Mouse (Mus musculus): Measurements from ENCODE around the gene Samd5.

Gene Samd5

GRCm38 (mm10) chr10:9643531-9643930 is 31.5 kb downstream of the Samd5 start:
- H3K27me3 ChIP-seq (ENCODE audit: insufficient read depth, low read length) = no peaks in the 10 kb centered on the region
- TF ChIP-seq NANOG (IDR thresholded peaks at IDR 0.05; ENCODE audit: borderline replicate concordance, low read length) (no peak), POU5F1 (IDR thresholded peaks at IDR 0.05; ENCODE audit: borderline replicate concordance, low read length) (no peak), CTCF (conservative IDR thresholded peaks at IDR 0.05; ENCODE audit: low read length) (no peak)
- H3K36me3 ChIP-seq (ENCODE audit: insufficient read depth, low read length) = no peaks in the 10 kb centered on the region
- no peak overlapping the region for H3K4me3 ChIP-seq (replicated peaks; ENCODE audit: low read length)
- H3K9me3 ChIP-seq (ENCODE audit: low read length) = no peaks in the 10 kb centered on the region
- H3K4me1 ChIP-seq (replicated peaks; ENCODE audit: low read depth, low read length) = no peaks in the 10 kb centered on the region

- Histone ChIP-seq H3K36me3 (ENCODE audit: insufficient read depth, low read length) (no peaks in the 10 kb centered on the region), H3K27me3 (ENCODE audit: insufficient read depth, low read length) (no peaks in the 10 kb centered on the region), H3K4me3 (replicated peaks; ENCODE audit: low read length) (no peak overlapping the region), H3K4me1 (replicated peaks; ENCODE audit: low read depth, low read length) (no peaks in the 10 kb centered on the region), H3K9me3 (ENCODE audit: low read length) (no peaks in the 10 kb centered on the region)
- no peak for TF ChIP-seq CTCF (conservative IDR thresholded peaks at IDR 0.05; ENCODE audit: low read length)
- no peak for TF ChIP-seq POU5F1 (IDR thresholded peaks at IDR 0.05; ENCODE audit: borderline replicate concordance, low read length)
- TF ChIP-seq NANOG (IDR thresholded peaks at IDR 0.05; ENCODE audit: borderline replicate concordance, low read length) = no peak
Observed at GRCm38 (mm10) chr10:9642077-9642476, 32.9 kb downstream of the Samd5 start.

DNA sequence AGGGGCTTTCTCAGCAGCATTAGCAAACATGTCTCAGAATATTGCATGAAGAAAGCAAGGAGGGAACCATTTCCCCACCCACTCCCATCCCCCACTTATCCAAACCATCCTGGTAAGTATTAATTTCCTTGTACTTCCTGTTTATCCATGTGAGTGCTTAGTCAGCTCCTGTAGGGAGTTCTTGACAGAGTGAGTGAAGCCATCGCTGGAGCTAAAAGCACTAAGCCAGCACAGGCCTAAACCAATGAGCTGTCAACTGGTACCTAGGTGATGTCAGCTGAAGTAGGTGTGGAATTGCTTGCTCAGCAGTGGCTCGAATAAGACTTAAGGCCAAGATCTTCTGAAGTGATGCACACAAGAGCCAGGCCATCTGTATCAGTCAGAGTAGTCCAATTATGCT is 34.3 kb downstream of the Samd5 start:
- TF ChIP-seq POU5F1 (IDR thresholded peaks at IDR 0.05; ENCODE audit: borderline replicate concordance, low read length) (no peak), NANOG (IDR thresholded peaks at IDR 0.05; ENCODE audit: borderline replicate concordance, low read length) (no peak), CTCF (conservative IDR thresholded peaks at IDR 0.05; ENCODE audit: low read length) (no peak)
- H3K9me3 ChIP-seq (ENCODE audit: low read length) = no peaks in the 10 kb centered on the region

GRCm38 (mm10) chr10:9640056-9640455 is 35.0 kb downstream of the Samd5 start:
- Histone ChIP-seq H3K27me3 (ENCODE audit: insufficient read depth, low read length) (no peaks in the 10 kb centered on the region), H3K36me3 (ENCODE audit: insufficient read depth, low read length) (no peaks in the 10 kb centered on the region), H3K4me3 (replicated peaks; ENCODE audit: low read length) (no peak overlapping the region), H3K4me1 (replicated peaks; ENCODE audit: low read depth, low read length) (no peaks in the 10 kb centered on the region), H3K9me3 (ENCODE audit: low read length) (no peaks in the 10 kb centered on the region)
- TF ChIP-seq NANOG (IDR thresholded peaks at IDR 0.05; ENCODE audit: borderline replicate concordance, low read length) = no peak
- no peak for TF ChIP-seq CTCF (conservative IDR thresholded peaks at IDR 0.05; ENCODE audit: low read length)
- TF ChIP-seq POU5F1 (IDR thresholded peaks at IDR 0.05; ENCODE audit: borderline replicate concordance, low read length) = no peak

More for the DNA sequence above, 34.3 kb downstream of the Samd5 start:
- no peaks in the 10 kb centered on the region for H3K27me3 ChIP-seq (ENCODE audit: insufficient read depth, low read length)
- H3K4me1 ChIP-seq (replicated peaks; ENCODE audit: low read depth, low read length) = no peaks in the 10 kb centered on the region
- H3K4me3 ChIP-seq (replicated peaks; ENCODE audit: low read length) = no peak overlapping the region
- H3K36me3 ChIP-seq (ENCODE audit: insufficient read depth, low read length) = no peaks in the 10 kb centered on the region

DNA sequence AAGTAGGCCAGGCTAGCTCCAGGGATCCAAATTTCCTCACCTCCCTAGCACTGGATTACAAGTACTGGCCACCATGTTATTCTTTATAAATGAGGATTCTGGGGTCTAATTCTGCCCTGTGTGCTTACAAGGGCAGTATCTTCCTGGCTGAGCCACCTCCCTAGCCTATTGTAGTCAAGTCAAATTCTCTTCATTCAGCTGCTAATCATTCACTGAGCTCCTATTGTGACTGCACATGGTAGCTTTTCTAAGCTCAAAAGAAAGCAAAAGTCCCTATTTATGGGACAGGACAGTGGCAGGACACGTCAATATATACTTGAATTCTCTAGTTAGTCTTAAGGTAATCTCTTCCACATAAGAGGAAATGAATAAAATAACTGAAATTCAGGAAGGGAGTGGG is 49.7 kb downstream of the Samd5 start:
- H3K4me3 ChIP-seq (replicated peaks; ENCODE audit: low read length) = no peak overlapping the region
- no peaks in the 10 kb centered on the region for H3K36me3 ChIP-seq (ENCODE audit: insufficient read depth, low read length)
- peaks cover 38% of the 10 kb centered on the region for H3K4me1 ChIP-seq (replicated peaks; ENCODE audit: low read depth, low read length)
- no peaks in the 10 kb centered on the region for H3K27me3 ChIP-seq (ENCODE audit: insufficient read depth, low read length)
- no peaks in the 10 kb centered on the region for H3K9me3 ChIP-seq (ENCODE audit: low read length)
- TF ChIP-seq CTCF (conservative IDR thresholded peaks at IDR 0.05; ENCODE audit: low read length) = no peak
- peak; percentile 36; the same call in 1 of the 2 replicates for TF ChIP-seq NANOG (IDR thresholded peaks at IDR 0.05; ENCODE audit: borderline replicate concordance, low read length)

- H3K4me1 ChIP-seq (replicated peaks; ENCODE audit: low read depth, low read length) = peaks cover 41% of the 10 kb centered on the region
- H3K9me3 ChIP-seq (ENCODE audit: low read length) = no peaks in the 10 kb centered on the region
- no peak overlapping the region for H3K4me3 ChIP-seq (replicated peaks; ENCODE audit: low read length)
Observed at GRCm38 (mm10) chr10:9621926-9622688, 52.9 kb downstream of the Samd5 start.

GRCm38 (mm10) chr10:9621055-9621454 is 54.0 kb downstream of the Samd5 start:
- H3K36me3 ChIP-seq (ENCODE audit: insufficient read depth, low read length) = no peaks in the 10 kb centered on the region
- TF ChIP-seq CTCF (conservative IDR thresholded peaks at IDR 0.05; ENCODE audit: low read length) = no peak
- TF ChIP-seq POU5F1 (IDR thresholded peaks at IDR 0.05; ENCODE audit: borderline replicate concordance, low read length) = no peak
- no peak overlapping the region for H3K4me3 ChIP-seq (replicated peaks; ENCODE audit: low read length)
- no peaks in the 10 kb centered on the region for H3K27me3 ChIP-seq (ENCODE audit: insufficient read depth, low read length)
- no peaks in the 10 kb centered on the region for H3K9me3 ChIP-seq (ENCODE audit: low read length)
- peaks cover 39% of the 10 kb centered on the region for H3K4me1 ChIP-seq (replicated peaks; ENCODE audit: low read depth, low read length)

More at GRCm38 (mm10) chr10:9621926-9622688, 52.9 kb downstream of the Samd5 start:
- Histone ChIP-seq H3K27me3 (ENCODE audit: insufficient read depth, low read length) (no peaks in the 10 kb centered on the region), H3K36me3 (ENCODE audit: insufficient read depth, low read length) (no peaks in the 10 kb centered on the region)
- no peak for TF ChIP-seq NANOG (IDR thresholded peaks at IDR 0.05; ENCODE audit: borderline replicate concordance, low read length)

- H3K9me3 ChIP-seq (ENCODE audit: low read length) = no peaks in the 10 kb centered on the region
- no peaks in the 10 kb centered on the region for H3K36me3 ChIP-seq (ENCODE audit: insufficient read depth, low read length)
- TF ChIP-seq CTCF (conservative IDR thresholded peaks at IDR 0.05; ENCODE audit: low read length) (no peak), POU5F1 (IDR thresholded peaks at IDR 0.05; ENCODE audit: borderline replicate concordance, low read length) (no peak), NANOG (IDR thresholded peaks at IDR 0.05; ENCODE audit: borderline replicate concordance, low read length) (no peak)
- H3K27me3 ChIP-seq (ENCODE audit: insufficient read depth, low read length) = no peaks in the 10 kb centered on the region
- peaks cover 4% of the 10 kb centered on the region; the same call in 1 of the 2 replicates for H3K4me1 ChIP-seq (replicated peaks; ENCODE audit: low read depth, low read length)
- no peak overlapping the region for H3K4me3 ChIP-seq (replicated peaks; ENCODE audit: low read length)
Observed at GRCm38 (mm10) chr10:9615009-9615408, 60.0 kb downstream of the Samd5 start.

DNA sequence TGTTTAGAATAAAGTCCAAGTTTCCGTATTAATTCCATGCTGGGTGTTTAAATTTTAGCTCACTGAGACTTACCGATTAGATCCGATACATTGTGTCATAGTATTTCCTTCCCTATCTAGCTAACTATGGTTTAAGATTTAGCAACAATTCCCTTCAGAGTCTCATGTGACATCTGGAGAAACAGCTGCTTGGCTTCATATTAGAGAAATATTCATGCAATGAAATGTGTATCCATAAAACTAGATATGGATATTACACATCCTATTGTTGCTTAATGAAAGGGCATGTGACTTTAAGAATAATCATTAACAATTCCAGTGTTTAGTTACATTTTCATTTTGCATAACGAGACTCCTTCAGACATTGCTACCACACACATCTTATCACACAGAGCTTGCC is 66.2 kb downstream of the Samd5 start:
- no peak for TF ChIP-seq CTCF (conservative IDR thresholded peaks at IDR 0.05; ENCODE audit: low read length)
- TF ChIP-seq POU5F1 (IDR thresholded peaks at IDR 0.05; ENCODE audit: borderline replicate concordance, low read length) = no peak
- TF ChIP-seq NANOG (IDR thresholded peaks at IDR 0.05; ENCODE audit: borderline replicate concordance, low read length) = no peak
- H3K36me3 ChIP-seq (ENCODE audit: insufficient read depth, low read length) = no peaks in the 10 kb centered on the region
- no peaks in the 10 kb centered on the region for H3K4me1 ChIP-seq (replicated peaks; ENCODE audit: low read depth, low read length)
- no peaks in the 10 kb centered on the region for H3K9me3 ChIP-seq (ENCODE audit: low read length)
- H3K27me3 ChIP-seq (ENCODE audit: insufficient read depth, low read length) = no peaks in the 10 kb centered on the region
- no peak overlapping the region for H3K4me3 ChIP-seq (replicated peaks; ENCODE audit: low read length)

Data from E14TG2a.4 (cell line).